Mouse (Mus musculus): ENCODE measurements around the gene Sp3.
"Not testable (repeated sequence)": the region's sequence is repeated elsewhere in the genome, so short reads cannot be mapped to it uniquely, and the experiment has no call there.

The Sp3 gene

GRCm38 (mm10) chr2:72988945-72989344 is 8.7 kb upstream of the Sp3 start:
- DNase-seq: not testable (repeated sequence)

DNA sequence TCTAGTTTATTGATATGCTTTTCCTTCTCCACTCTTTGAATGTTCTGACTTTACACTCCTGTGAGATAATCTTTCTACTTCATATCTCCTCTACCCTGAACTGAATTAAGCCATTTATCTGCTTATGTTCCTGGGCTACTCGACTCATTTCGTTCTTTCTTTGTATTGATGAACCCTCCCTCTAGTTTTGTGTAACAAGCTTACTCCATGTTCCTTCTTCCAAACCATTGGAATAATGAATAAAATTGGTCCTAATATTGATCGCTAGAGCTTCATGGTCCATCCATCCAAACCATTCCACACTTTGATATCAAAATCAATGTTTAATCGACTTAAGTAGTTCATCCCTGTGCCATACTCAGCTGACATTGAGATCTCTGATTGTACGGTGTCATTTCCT is 6.4 kb upstream of the Sp3 start, which contains the start of gene Gm11084:
Gene Gm11084, minus strand, starts transcription at position 101 of the 400 bp plus-strand sequence.
- DNase-seq: no peak

DNA sequence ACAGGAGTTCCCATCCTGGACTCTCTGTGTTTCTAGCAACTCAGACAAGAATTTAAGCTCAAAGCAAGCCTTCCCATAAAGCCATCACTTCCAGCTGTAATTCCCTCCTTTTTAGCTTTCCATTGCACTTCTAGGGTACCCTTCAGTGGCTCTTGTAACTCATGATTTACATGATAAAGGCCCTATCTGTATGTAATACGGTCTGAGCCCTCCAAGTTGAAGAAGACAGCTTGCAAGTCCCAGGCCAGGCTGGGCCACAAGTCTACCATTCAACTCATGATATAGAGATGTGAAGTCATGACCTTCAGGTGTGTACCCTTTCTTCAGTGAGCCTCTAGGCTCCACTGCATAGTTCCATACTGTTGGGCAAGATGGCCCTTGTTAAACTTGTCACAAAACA is 5.3 kb upstream of the Sp3 start:
- no peak for DNase-seq

DNA sequence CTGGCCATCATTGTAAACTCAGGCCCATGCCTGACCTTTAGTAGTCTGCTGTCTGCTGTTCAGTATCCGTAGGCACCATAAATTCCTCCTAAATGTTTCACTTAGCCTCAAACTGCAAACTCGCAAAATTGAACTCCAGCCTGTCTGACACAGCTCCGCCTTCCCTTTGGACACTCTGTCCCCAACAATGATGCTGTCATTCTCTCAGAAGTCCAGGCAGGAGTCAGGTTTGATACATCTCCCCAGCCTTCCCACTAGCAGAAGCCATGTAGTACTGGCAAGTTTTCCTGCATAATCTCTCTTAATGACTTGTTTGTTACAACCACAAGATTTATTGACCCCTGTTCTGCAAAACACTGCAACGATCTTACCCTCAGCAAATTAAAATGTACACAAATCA is 4.6 kb upstream of the Sp3 start:
- no peak for DNase-seq

DNA sequence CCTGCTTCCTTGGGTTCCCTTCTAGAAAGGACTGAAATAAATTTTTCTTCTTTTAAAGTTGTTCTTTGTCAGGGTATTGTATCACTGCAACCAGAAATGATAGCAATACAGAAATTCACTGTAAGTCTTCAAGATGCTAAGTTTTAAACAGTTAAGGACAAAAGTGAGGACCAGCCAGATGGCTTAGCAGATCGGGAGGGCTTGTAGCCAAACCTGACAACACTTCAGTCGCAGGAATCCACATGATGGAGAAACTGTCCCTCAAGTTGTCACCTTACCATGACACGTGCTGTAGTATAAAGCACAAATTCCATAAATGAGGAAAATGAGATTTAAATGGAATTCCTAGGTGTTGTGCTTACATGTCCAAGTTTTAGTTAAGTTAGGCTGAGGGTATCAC is 3.0 kb upstream of the Sp3 start:
- no peak for DNase-seq

DNA sequence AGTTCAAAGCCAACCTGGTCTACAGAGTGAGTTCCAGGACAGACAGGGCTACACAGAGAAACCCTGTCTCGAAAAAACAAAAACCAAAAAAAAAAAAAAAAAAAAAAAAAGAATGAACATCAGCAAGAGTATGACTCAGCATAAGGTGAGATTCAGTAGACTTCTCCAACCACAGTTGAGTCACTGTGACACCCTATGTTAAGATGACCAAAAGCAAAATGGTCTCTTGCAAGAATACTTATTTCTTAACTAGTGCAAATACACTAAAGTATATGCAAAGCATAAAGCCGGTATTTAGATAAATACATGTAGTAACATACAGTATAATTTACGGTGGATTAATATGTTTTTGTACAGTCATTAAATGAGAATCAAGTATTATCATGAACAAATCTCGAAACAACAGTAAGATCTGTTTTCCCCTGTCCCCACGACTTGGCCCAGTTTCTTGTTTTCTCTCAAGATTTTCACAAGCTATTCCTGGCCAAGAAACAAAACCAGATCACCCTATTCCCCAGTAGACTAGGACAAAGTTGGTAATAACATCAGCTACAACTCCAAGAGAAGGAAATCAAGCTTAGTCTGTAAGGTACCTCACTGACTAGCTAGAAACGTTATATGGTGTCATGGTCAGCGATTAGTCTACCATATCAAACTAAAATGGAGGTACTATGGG is 2.0 kb upstream of the Sp3 start:
- no peak for DNase-seq

- no peak for DNase-seq
Observed at GRCm38 (mm10) chr2:72981441-72982109, 1.3 kb upstream of the Sp3 start.

- DNase-seq: no peak
Observed at GRCm38 (mm10) chr2:72981075-72981420, 802 bp upstream of the Sp3 start.

DNA sequence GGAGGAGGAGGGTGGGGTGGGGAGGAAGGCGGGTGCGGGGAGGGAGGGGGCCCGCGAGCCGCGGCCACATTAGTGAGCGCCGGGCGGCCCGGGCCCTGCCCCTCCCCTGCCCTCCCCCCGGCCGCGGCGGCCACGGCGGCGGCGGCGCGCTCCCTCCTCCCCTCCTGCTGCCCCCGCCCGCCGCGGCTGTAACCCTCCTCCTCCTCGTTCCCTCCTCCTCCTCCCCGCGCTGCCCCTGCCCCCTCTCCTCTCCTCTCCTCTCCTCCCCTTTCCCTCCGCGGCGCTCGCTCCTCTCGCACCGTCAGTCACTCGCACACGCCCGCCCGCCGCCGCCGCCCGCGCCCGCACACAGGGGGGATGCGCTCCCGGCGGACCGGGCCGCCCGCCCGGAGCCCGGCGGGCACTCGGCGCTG is 581 bp downstream of the Sp3 start:
- DNase-seq: peak; percentile 93

GRCm38 (mm10) chr2:72978901-72979658 is 1.2 kb downstream of the Sp3 start:
- DNase-seq: peak; percentile 96

- DNase-seq: no peak
Observed at GRCm38 (mm10) chr2:72978473-72978872, 1.8 kb downstream of the Sp3 start.

GRCm38 (mm10) chr2:72977272-72977671 is 3.0 kb downstream of the Sp3 start:
- no peak for DNase-seq

- DNase-seq: no peak
Observed at GRCm38 (mm10) chr2:72976036-72976435, 4.2 kb downstream of the Sp3 start.

DNA sequence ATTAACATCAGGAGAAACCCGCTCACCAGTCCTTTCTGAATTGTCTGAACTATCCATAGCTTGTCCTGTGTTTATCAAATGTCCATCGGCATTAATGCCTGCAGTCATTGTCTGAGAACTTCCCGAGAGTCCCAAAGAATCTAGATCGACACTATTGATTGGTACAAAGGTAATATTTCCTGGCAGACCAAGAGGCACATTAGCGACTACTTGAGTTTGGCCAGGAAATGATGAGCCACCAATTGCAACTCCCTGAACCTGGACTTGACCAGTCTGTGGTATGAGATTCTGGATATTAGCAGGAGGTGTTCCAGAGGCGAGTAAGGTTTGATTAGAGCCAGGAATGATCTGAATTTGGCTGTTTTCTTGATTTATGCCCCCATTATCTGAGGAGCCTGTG is 9.4 kb downstream of the Sp3 start:
- DNase-seq: no peak

DNA sequence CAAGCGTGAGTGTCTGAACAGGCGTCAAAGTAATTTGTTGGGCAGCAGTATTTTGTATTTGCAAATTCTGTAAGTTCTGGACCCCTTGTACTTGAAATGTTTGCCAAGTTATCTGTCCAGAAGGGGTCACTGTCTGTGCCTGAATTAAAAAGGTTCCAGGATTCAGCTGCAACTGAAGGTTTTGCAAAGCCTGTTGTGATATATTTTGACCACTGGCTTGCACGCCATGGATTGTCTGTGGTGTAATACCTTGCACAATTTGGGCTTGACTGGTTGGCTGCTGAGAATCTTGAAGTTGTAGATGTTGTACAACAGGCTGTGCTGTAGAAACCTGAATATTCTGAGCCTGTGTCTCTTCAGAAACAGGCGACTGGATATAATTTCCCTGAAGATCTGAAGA is 9.9 kb downstream of the Sp3 start:
- DNase-seq: no peak

DNA sequence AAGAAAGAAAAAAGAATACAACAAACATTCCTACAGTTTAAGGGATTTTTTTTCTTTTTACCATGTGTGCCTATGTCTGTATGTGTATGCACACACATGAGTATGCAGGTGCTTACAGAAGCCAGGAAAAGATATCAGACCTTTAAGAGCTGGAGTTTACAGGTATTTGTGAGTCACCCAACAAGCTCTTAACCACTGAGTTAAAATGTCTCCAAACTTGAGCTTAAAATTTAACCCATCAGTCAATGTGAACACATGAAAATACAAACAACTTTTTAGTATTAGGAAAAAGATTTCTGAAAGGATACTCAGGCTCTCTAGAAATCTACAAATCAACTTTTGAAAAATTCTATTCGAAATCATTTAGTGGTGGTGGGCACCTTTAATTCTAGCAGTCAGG is 11.7 kb downstream of the Sp3 start:
- DNase-seq: no peak

DNA sequence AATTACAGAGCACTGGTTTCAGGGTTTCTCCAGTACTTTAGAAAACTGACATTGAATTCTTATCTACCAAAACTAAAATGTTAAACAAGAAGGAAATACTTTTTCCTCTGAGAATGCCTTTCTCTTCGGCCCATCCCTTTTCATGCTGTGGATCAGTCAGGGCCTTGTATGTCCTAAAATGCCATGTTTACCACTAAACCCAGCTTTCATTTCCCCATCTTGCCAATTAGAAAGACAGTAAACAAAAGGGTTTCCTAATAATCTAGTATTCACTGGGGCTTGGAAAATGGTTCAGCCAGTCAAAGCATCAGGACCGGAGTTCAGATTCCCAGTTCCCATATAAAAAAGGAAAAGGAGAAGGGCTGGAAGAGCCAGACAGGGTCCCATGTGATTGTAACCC is 14.8 kb downstream of the Sp3 start:
- DNase-seq: no peak

- DNase-seq: no peak
Observed at GRCm38 (mm10) chr2:72956415-72956814, 23.8 kb downstream of the Sp3 start.

- no peak for DNase-seq
Observed at GRCm38 (mm10) chr2:72952979-72953378, 27.3 kb downstream of the Sp3 start.

GRCm38 (mm10) chr2:72935937-72936336 is 44.3 kb downstream of the Sp3 start:
- DNase-seq: no peak

- no peak for DNase-seq
Observed at GRCm38 (mm10) chr2:72932186-72932585, 48.1 kb downstream of the Sp3 start.

GRCm38 (mm10) chr2:72924981-72925380 is 55.3 kb downstream of the Sp3 start:
- DNase-seq: no peak

- DNase-seq: no peak
Observed at GRCm38 (mm10) chr2:72916170-72916569, 64.1 kb downstream of the Sp3 start.

Data from liver (tissue).